Mouse (Mus musculus) small intestine, adult 10 weeks (tissue): Measurements from ENCODE around the gene Olfr338. TPM values are rescaled to one million over a fixed set of nuclear protein-coding genes. Genes with fewer than 3 reads are reported as not detected.

Experiments
- polyA plus RNA-seq: library from polyadenylated mRNA; stranded (reverse); fragments of 350-450 nt; fragmentation: Illumina TruSeq; extraction: RNeasy Lipid Tissue Mini Kit (QIAGEN cat#74804); gene quantifications from one replicate; pipeline ENCODE4 v1.2.3, GENCODE M21; 2014; ENCODE audit warnings: low replicate concordance

Gene Olfr338
- polyA plus RNA-seq: not detected

GRCm38 (mm10) chr2:36373219-36373618 lies at the start of gene Olfr338:
TSS of gene Olfr338 (plus strand) at chr2:36373519.

GRCm38 (mm10) chr2:36418647-36419046 lies 45.3 kb downstream of the Olfr338 start, which contains the start of gene Olfr339:
TSS of gene Olfr339 (plus strand) at chr2:36418947.

Other genes starting within 250 kb of the Olfr338 start
- gene Mrrf, start 237.1 kb upstream of the Olfr338 start, polyA plus RNA-seq: 15.6 TPM
- gene Rbm18, start 236.7 kb upstream of the Olfr338 start, polyA plus RNA-seq: 43.8 TPM
- gene Ptgs1, start 143.1 kb upstream of the Olfr338 start, polyA plus RNA-seq: 24.4 TPM
- gene Olfr339, start 45.4 kb downstream of the Olfr338 start, polyA plus RNA-seq: not detected
- not detected for gene Olfr340, start 79.1 kb downstream of the Olfr338 start, polyA plus RNA-seq
- gene Olfr341, start 108.9 kb downstream of the Olfr338 start, polyA plus RNA-seq: not detected
- not detected for gene Olfr342, start 151.5 kb downstream of the Olfr338 start, polyA plus RNA-seq
- not detected for gene Olfr344, start 193.1 kb downstream of the Olfr338 start, polyA plus RNA-seq